Mouse (Mus musculus): ENCODE results near the gene Reln.

Gene Reln

DNA sequence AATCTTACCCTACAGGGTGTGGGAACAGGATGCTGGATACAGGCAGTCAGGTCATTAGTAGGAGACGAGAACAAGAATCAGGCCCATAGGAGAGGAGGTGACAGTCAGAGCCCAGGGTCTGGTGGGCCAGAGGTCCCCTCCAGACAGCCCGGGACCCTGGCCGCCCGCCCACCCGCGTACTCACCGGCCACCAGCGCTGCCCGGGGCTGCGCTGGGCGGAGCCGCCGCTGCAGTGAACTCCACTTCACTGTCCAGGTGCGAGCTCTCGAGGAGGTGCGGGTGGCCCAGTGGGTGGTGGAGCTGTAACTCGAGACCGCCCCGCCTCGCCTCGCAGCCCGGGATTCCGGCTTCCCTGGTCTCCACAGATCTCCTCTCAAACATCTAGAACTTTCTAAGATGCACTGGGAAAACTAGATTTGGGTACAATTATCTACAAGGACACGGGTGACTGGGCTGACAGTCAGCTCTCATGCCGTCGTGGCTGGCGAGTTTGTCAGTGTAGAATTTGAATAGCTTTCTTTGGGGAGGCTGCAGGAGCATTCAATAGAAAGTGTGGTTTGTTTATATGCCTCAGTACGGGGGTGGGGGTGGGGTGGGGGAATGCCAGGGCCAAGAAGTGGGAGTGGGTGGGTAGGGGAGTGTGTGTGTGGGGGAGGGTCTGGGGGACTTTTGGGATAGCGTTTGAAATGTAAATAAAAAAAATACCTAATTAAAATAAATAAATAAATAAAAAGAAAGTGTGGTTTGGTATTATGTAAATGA lies 479.0 kb downstream of the Reln start, which contains the start of gene Slc26a5:
Gene Slc26a5, minus strand, starts transcription at position 259 of the 762 bp plus-strand sequence.
- DNase-seq (ENCODE audit: extremely low spot score, low read depth, low spot score), result no peak

DNA sequence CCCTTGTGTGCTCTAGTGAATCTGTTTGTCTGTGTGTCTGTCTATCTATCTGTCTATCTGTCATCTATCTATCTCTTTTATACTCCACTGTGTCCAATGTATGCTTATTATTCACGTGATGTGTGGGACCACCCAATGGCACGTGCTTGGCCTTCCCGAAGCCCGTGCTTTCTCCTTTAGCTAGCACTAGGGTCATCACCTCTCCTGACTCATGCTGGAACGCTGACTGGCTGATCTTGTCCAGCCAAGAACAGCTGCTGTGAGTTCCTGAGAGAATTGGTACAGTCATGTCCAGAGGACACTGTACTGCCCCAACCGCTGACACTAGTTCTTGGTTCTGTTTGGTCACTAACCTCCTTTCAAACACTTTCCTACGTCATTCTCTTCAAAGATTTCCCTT lies 485.8 kb downstream of the Reln start:
- no peak for DNase-seq (ENCODE audit: extremely low spot score, low read depth, low spot score)

- DNase-seq (ENCODE audit: extremely low spot score, low read depth, low spot score), result no peak
Measured at GRCm38 (mm10) chr5:21851679-21852340, 492.7 kb downstream of the Reln start.

DNA sequence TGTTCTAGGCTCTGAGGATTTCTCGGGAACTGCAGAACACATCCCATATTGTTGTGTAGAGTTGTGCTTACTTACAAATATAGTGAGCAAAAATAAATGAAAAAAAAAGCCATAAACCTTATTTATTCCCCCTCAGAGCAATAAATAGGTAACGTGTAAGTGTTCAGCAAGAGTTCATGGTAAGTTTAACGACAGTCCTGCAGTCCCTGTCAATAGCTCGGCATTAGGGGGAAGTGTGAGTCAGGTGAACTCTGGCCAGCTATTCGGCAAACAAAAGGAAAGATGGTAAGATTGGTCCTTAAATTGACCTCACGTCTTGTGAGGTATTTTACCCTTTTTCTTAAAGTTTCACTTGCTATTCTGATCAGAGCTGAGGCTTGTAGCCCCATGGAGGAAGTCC lies 497.1 kb downstream of the Reln start:
- DNase-seq (ENCODE audit: extremely low spot score, low read depth, low spot score), result no peak

GRCm38 (mm10) chr5:21846616-21847290 lies 497.7 kb downstream of the Reln start:
- DNase-seq (ENCODE audit: extremely low spot score, low read depth, low spot score), result no peak

GRCm38 (mm10) chr5:21844676-21845075 lies 499.8 kb downstream of the Reln start:
- DNase-seq (ENCODE audit: extremely low spot score, low read depth, low spot score), result no peak

Measured in hindlimb bud, embryonic 11.5 days (tissue).